21 mouse cellular contexts compared by ENCODE assay signal in the genomic region with DNA sequence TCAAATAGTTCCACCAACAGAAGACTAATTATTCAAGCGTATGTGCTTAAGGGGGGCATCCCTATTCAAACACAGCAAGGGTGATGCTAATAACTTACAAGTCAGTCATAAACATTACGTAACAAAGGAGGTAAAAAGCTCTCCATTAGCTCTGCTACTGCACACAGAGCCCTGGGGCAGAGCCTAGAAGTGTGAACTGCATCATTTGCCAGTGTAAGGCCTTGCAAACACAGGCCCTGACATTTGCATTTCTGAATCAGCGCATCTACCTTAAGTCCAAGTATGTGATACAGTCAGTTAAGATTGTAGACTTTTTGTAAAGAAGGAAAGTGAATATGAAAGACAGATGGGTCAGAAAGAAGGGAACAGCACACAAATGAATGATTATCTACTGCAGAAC. TPM values are rescaled to one million over a fixed set of nuclear protein-coding genes. Genes with fewer than 3 reads are reported as not detected.
"Had no signal": no experiment of that assay in that cellular context is flagged by ENCODE, and none has a peak within 500 bp of the region (broad histone marks: within the 10 kb centered on the region; RNA-seq: fewer than 3 reads in every experiment).

No protein-coding gene starts in this region.

- H3K4me1 ChIP-seq: neural tube, embryonic 13.5 days; neural tube, embryonic 15.5 days; stomach, embryonic 15.5 days had no signal

- H3K9ac ChIP-seq: neural tube, embryonic 13.5 days; neural tube, embryonic 15.5 days; stomach, embryonic 15.5 days had no signal

- H3K4me2 ChIP-seq: neural tube, embryonic 13.5 days; neural tube, embryonic 15.5 days; stomach, embryonic 15.5 days had no signal

- H3K9me3 ChIP-seq: neural tube, embryonic 13.5 days; neural tube, embryonic 15.5 days; stomach, embryonic 15.5 days had no signal

- H3K27ac ChIP-seq: neural tube, embryonic 13.5 days; neural tube, embryonic 15.5 days; stomach, embryonic 15.5 days; stomach, postnatal 0 days had no signal

- H3K36me3 ChIP-seq: neural tube, embryonic 13.5 days; neural tube, embryonic 15.5 days; stomach, embryonic 15.5 days had no signal

- DNase-seq: retina, postnatal 1 day; right cerebral cortex, adult 18-20 months; right cerebral cortex, postnatal 14 days; right cerebral cortex, postnatal 25 days; right cerebral cortex, postnatal 4 days; spleen, adult 18-20 months; thymus, adult 18-20 months; thymus, adult 2 months; thymus, postnatal 14 days; thymus, postnatal 25 days; thymus, postnatal 36 days; thymus, postnatal 4 days had no signal

- H3K27me3 ChIP-seq: neural tube, embryonic 13.5 days; neural tube, embryonic 15.5 days; stomach, embryonic 15.5 days had no signal

- H3K4me3 ChIP-seq: neural tube, embryonic 13.5 days; neural tube, embryonic 15.5 days; stomach, embryonic 15.5 days had no signal

RNA-seq across cellular contexts. Expression of a gene that starts 15.3 kb away (rescaled TPM):
- total RNA-seq: neutrophil, adult 5-6 weeks had no signal
- polyA plus RNA-seq: neural tube, embryonic 13.5 days; small intestine, adult 2 months; spleen, adult 2 months; stomach, embryonic 14.5 days; thymus, adult 2 months; urinary bladder, adult 2 months had no signal
